Comparison of ENCODE assay signal across 8 mouse cellular contexts in genomic region chr7:62375658-62376057, GRCm38 (mm10). TPM values are rescaled to one million over a fixed set of nuclear protein-coding genes. Genes with fewer than 3 reads are reported as not detected.
DNase-seq lines count a peak whose midpoint lies in the region; ATAC-seq and TF ChIP-seq lines count a peak whose summit lies in the region.

No protein-coding gene starts in this region.

- no peak overlapping the region for H3K9ac ChIP-seq in hindbrain, postnatal 0 days (replicated peaks; ENCODE audit: low read length)

- no peak overlapping the region for H3K4me3 ChIP-seq in cerebellum, adult 2 months (replicated peaks; ENCODE audit: insufficient read depth, low read depth, low read length)
- no peak overlapping the region for H3K4me3 ChIP-seq in hindbrain, postnatal 0 days (ENCODE audit: low read length)

- DNase-seq in cerebellum, adult 2 months, result no peak
- DNase-seq in cerebellum, adult 11-12 months, result no peak
- peak; percentile 19 for DNase-seq in kidney, postnatal 10 days
- no peak for DNase-seq in kidney, adult 11 months
- DNase-seq in NIH3T3 (ENCODE audit: low read depth), result peak; percentile 55
- DNase-seq in hindbrain, postnatal 0 days (ENCODE audit: low spot score), result peak; percentile 77
- DNase-seq in left cerebral cortex, adult 8-10 months (ENCODE audit: low spot score in 2 of 2), result no peak

- no peaks in the 10 kb centered on the region; the same call in 1 of the 2 replicates for H3K9me3 ChIP-seq in hindbrain, postnatal 0 days (ENCODE audit: low read length)

- no peak for TF ChIP-seq POLR2A in cerebellum, adult 2 months (IDR thresholded peaks at IDR 0.05; ENCODE audit: borderline replicate concordance, insufficient read depth, low read length)

- no peak for ATAC-seq in hindbrain, postnatal 0 days
- no peak for ATAC-seq in megakaryocyte-erythroid progenitor cell, adult 5-6 weeks (replicated peaks; ENCODE audit: low FRiP score, low TSS enrichment, poor library complexity, severe bottlenecking)

- H3K27ac ChIP-seq in cerebellum, adult 2 months (ENCODE audit: insufficient read depth, low read length), result no peak overlapping the region
- H3K27ac ChIP-seq in hindbrain, postnatal 0 days, result no peak overlapping the region

- no peaks in the 10 kb centered on the region for H3K36me3 ChIP-seq in hindbrain, postnatal 0 days (ENCODE audit: insufficient read depth, low read length)

- no peaks in the 10 kb centered on the region for H3K27me3 ChIP-seq in cerebellum, adult 2 months (ENCODE audit: control insufficient read depth, insufficient read depth, low read length)
- H3K27me3 ChIP-seq in hindbrain, postnatal 0 days (ENCODE audit: insufficient read depth, low read length), result no peaks in the 10 kb centered on the region

- TF ChIP-seq CTCF in cerebellum, adult 2 months (IDR thresholded peaks at IDR 0.05; ENCODE audit: borderline replicate concordance, insufficient read depth, low read depth, low read length), result peak; percentile 29; the same call in 1 of the 2 replicates
- peak; percentile 62 for TF ChIP-seq CTCF in hindbrain, postnatal 0 days (IDR thresholded peaks at IDR 0.05; ENCODE audit: low read depth)

- WGBS in cerebellum, adult 2 months, result 33% methylated on average over 4 of the region's 4 CpGs
- 30% methylated on average over 4 of the region's 4 CpGs for WGBS in hindbrain, postnatal 0 days

- no peaks in the 10 kb centered on the region for H3K4me1 ChIP-seq in cerebellum, adult 2 months (ENCODE audit: control insufficient read depth, insufficient read depth, low read length)
- no peaks in the 10 kb centered on the region for H3K4me1 ChIP-seq in hindbrain, postnatal 0 days (ENCODE audit: insufficient read depth, low read length)

- H3K4me2 ChIP-seq in hindbrain, postnatal 0 days (ENCODE audit: low read depth, low read length), result peak overlapping the region; percentile 55

RNA-seq across cellular contexts. Expression of gene Magel2, which starts 1.2 kb away (rescaled TPM):
- polyA plus RNA-seq in cerebellum, adult 2 months (2012; rRNA removed), result 1.9 and 2.0 TPM in 2 replicates
- 17.4 and 18.1 TPM in 2 replicates for total RNA-seq in hindbrain, postnatal 0 days (2014; rRNA removed)
- 10.5 and 10.6 TPM in 2 replicates for polyA plus RNA-seq in hindbrain, postnatal 0 days (2015; fragmentation: Nextera tagmentation; extraction: Ambion mirVana)
- not detected in 2 replicates for total RNA-seq in megakaryocyte-erythroid progenitor cell, adult 5-6 weeks (2014; fragmentation: Nextera tagmentation)
- not detected in 2 replicates for total RNA-seq in megakaryocyte-erythroid progenitor cell, adult 5-6 weeks (2017)
- total RNA-seq in left cerebral cortex, adult 8-10 months (2022), result 1 to 10 TPM; 1.5 to 3.2 (median 2.4) TPM

RNA-seq across cellular contexts. Expression of gene Ndn, which starts 29.3 kb away (rescaled TPM):
- polyA plus RNA-seq in cerebellum, adult 2 months (2012; rRNA removed), result 172 and 178 TPM in 2 replicates
- total RNA-seq in hindbrain, postnatal 0 days (2014; rRNA removed), result 346 and 362 TPM in 2 replicates
- 520 and 552 TPM in 2 replicates for polyA plus RNA-seq in hindbrain, postnatal 0 days (2015; fragmentation: Nextera tagmentation; extraction: Ambion mirVana)
- 0.35 TPM in 1 of 2 replicates, not detected in the other for total RNA-seq in megakaryocyte-erythroid progenitor cell, adult 5-6 weeks (2014; fragmentation: Nextera tagmentation)
- total RNA-seq in megakaryocyte-erythroid progenitor cell, adult 5-6 weeks (2017), result not detected in 2 replicates
- 100 to 1,000 TPM; 118 to 125 (median 122) TPM for total RNA-seq in left cerebral cortex, adult 8-10 months (2022)

RNA-seq across cellular contexts. Expression of gene Mkrn3, which starts 44.3 kb away (rescaled TPM):
- 6.7 and 6.9 TPM in 2 replicates for polyA plus RNA-seq in cerebellum, adult 2 months (2012; rRNA removed)
- 36.5 and 37.8 TPM in 2 replicates for total RNA-seq in hindbrain, postnatal 0 days (2014; rRNA removed)
- polyA plus RNA-seq in hindbrain, postnatal 0 days (2015; fragmentation: Nextera tagmentation; extraction: Ambion mirVana), result 27.0 and 27.8 TPM in 2 replicates
- 0.37 and 1.7 TPM in 2 replicates for total RNA-seq in megakaryocyte-erythroid progenitor cell, adult 5-6 weeks (2014; fragmentation: Nextera tagmentation)
- 0.34 and 0.70 TPM in 2 replicates for total RNA-seq in megakaryocyte-erythroid progenitor cell, adult 5-6 weeks (2017)
- total RNA-seq in left cerebral cortex, adult 8-10 months (2022), result under 1 TPM; 0.36 to 0.98 (median 0.55) TPM

Comparison
In these comparisons a context has a peak if more than half of its experiments do, and no peak if none do; other contexts are left out.
1. DNase-seq: peak in kidney, postnatal 10 days (single experiment), NIH3T3 (single experiment) and hindbrain, postnatal 0 days (single experiment); none in cerebellum, adult 2 months (0 of 2), cerebellum, adult 11-12 months (single experiment), kidney, adult 11 months (single experiment) and left cerebral cortex, adult 8-10 months (0 of 2).
2. RNA of gene Ndn, which starts 29.3 kb away (total RNA-seq): 346 to 362 TPM in hindbrain, postnatal 0 days and 118 to 125 TPM in left cerebral cortex, adult 8-10 months; 0.35 TPM in megakaryocyte-erythroid progenitor cell, adult 5-6 weeks; every median in the first group is over 10 times any median in the second.
3. RNA of gene Mkrn3, which starts 44.3 kb away (total RNA-seq): 36.5 to 37.8 TPM in hindbrain, postnatal 0 days; 0.34 to 1.7 TPM in megakaryocyte-erythroid progenitor cell, adult 5-6 weeks and 0.36 to 0.98 TPM in left cerebral cortex, adult 8-10 months; every median in the first group is over 10 times any median in the second.